Mouse (Mus musculus) urinary bladder, postnatal 36 days (tissue): ENCODE measurements at regions not wholly inside any gene's neighbourhood (a gene's known extent, or its start where the extent isn't known, plus 50 kb on each side); places are given as distances from the start of the nearest gene placed in this dataset.

Source experiments
- DNase-seq, 2 experiments: peaks; one replicate each; pipeline ENCODE4 v3.0.0; 2022; ENCODE audit warnings: low spot score in 2 of 2, mixed read lengths in 1 of 2

DNA sequence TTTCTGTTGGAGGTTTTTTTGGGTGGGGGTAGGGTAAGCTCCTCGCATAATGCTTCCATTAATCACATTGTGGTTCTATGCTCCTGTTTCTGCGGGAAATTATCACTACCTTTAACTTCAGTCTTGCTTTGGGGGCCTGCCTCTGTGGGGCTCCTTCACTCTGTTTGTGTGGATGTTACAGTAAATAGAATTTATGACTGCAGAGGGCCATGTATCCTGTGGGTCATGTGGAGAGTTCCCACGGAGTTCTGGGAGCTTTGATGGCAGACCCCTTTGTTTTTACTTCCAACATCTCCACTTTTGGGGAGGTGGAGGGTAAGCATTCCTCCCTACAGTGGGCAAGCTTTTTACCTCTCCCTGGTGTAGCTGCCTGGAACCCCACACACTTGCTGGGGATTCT, 538.6 kb downstream of the Ptprc start:
- DNase-seq, result no peak

DNA sequence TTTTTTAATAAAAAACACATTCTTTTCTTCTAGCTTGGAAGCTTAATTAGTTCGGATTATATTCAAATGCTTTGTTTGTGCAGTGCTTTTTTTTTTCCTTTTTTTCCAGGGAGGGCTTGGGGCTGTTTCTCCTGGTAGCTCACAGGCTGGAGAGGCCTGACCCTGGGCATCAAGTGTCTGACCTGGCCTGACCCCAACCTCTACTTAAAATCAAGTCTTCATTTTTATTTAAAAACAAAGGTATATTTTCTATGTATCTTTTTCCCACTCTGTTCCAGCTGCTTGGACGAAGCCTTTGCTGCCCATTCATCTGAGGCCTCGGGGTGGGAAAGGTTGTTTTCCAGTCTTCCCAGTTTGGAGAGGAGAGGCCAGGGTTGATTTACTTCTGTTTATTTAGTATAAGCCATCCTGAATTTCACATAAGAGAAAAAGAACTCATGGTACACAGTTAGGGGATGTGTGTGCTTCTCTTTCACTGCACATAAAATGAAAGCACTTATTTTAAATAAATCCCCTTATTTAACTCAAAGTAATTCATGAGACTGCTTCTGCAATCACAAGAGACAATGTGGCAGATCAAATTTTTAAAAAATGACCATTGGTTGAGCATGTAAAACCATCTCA, 539.1 kb downstream of the Ptprc start:
- DNase-seq, result no peak

GRCm38 (mm10) chr1:137635781-137636180, 539.7 kb downstream of the Ptprc start:
- DNase-seq, result no peak

DNA sequence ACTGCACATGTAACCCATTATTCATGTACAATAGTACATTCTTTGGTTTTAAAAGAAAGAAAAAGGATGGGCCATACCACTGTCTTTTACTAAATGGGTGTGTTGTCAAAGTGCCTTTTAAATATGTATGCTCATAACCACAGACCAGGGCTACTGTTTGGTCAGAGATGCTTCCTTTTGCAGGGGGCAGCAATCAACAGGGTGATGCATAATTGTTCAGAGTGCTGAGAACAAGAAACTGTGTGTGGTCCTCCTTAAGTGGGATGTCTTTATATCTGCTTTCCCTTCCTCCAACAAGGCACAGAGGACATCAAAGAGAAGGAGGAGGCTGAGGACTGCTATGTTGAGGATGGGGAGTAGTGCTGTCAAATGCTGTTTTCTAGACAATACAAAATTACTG, 544.0 kb downstream of the Ptprc start:
- DNase-seq, result no peak

GRCm38 (mm10) chr1:137620672-137621071, 554.8 kb downstream of the Ptprc start:
- no peak for DNase-seq

DNA sequence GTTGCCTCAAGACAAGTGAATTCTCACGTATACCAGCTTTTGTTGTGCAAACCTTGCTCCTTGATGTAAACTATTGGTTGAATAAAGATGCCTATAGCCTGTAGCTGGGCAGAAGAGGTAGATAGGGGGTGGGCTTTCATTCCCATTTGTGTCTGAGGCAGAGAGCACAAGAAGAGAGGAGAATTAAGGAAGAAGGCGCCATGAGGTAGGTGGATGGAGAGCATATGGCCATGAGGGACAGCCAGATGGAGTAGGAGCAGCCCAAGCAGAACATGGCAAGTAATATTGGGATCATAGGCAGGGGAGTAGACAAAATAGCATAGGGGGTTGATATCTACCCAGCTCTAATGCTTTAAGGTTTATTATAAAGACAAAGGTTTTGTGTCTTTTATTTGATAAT, 557.3 kb downstream of the Ptprc start:
- no peak for DNase-seq

GRCm38 (mm10) chr1:137617513-137617912, 558.0 kb downstream of the Ptprc start:
- DNase-seq, result no peak

DNA sequence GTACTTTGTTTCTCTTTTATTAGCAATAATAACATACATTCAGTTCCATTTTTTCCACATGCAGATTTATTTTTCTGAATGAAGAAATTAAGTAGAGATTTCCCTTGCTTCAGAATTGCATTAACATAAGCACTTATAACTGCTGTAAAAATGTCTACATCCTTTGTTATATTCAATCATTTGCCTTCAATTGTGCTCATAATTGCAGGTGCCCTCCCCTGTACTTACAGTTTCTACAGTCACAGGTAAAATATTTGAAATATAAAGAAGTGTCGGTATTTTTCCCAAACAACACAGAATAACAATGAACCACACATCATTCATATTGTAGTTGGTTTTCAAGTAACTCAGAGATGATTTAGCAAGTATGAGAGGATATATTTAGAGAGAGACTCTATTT, 568.8 kb downstream of the Ptprc start:
- DNase-seq, result no peak

GRCm38 (mm10) chr1:137605890-137606663, 569.4 kb downstream of the Ptprc start:
- no peak for DNase-seq

- no peak for DNase-seq
Observed at GRCm38 (mm10) chr1:137593732-137594131, 581.8 kb downstream of the Ptprc start.

- no peak for DNase-seq
Observed at GRCm38 (mm10) chr1:137591891-137592290, 583.6 kb downstream of the Ptprc start.

DNA sequence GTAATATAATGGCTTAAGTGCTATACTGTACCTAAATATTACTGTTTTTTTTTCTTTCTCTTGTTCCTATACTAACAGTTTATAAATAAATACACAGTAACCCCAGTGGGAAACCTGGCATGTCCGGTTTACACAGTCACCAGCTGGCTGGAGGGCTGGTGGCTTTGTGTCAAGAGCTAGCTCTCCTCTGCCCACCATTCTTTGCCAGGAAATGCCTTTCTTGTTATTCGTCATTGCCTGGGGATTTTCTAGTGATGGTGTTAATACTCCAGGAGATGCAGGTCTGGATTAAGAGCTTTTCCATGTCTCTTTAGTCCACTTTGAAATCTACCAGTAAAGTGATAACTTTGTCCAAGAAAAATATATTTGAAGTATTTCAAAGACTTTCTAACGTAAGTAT, 584.2 kb downstream of the Ptprc start:
- no peak for DNase-seq

- DNase-seq, result no peak
Observed at GRCm38 (mm10) chr1:137588304-137589300, 586.9 kb downstream of the Ptprc start.

DNA sequence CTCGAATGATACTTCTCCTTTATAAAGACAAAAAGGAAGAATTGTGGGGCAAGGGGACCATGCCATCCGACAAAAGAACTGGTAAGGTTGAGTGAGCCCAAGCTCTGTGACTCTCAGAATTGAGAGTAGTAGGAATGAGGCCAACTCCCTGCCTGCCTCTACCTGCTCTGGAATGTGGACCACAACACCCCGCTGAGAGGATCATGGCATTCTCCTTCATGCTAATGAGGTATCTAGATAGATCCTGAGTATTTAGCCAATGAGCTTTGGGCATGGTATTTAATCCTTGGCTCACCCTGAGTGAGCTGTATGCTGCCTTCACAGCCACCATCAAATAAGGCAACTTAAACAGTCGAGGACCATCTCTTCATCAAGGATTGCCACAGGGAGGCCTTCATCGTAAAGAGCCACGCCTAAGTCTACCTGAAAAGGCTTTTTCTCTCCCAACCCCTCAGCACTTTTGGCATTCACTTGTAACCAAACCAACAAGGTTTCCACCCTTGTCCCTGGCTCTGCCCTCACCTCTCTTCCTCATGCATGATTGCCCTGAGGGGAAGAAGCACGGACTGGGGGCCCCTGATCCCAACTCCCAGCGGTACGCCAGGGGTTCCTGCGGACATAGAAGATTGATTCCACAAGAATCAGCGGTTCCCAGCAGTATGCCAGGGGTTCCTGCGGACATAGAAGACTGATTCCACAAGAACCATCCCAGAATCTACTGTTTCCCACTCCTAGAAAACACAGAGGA, 587.9 kb downstream of the Ptprc start:
- no peak for DNase-seq

GRCm38 (mm10) chr1:137584696-137585095, 590.8 kb downstream of the Ptprc start:
- DNase-seq, result no peak

DNA sequence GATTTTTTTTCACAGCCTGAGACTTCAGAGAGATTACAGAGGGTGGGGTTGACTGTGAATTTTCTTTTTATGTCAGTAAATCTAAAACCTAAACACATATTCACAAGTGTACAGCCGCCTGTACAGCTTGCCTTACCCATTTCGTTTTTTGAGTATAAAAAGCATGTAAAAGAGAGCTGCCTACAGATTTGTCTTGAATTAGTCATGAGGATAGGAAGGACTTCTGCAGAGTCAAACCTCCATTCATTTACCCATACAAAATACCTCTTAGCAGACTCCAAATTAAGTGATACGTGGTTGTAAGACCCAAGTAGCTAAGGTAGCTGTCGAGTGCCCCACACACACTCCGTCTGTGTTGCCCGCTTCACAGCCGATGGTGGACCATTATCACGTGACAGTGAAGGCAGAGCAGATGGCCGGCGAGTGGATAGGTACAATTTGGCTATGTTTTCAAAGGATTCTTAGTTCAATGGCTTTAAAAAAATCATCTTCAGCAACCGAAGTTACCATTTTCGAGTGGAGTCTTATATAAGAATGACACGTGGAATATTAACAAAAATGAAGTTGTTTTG, 591.3 kb downstream of the Ptprc start:
- no peak for DNase-seq

GRCm38 (mm10) chr1:137577639-137578038, 597.9 kb downstream of the Ptprc start:
- DNase-seq, result no peak

GRCm38 (mm10) chr1:137576174-137576573, 599.3 kb downstream of the Ptprc start:
- no peak for DNase-seq

DNA sequence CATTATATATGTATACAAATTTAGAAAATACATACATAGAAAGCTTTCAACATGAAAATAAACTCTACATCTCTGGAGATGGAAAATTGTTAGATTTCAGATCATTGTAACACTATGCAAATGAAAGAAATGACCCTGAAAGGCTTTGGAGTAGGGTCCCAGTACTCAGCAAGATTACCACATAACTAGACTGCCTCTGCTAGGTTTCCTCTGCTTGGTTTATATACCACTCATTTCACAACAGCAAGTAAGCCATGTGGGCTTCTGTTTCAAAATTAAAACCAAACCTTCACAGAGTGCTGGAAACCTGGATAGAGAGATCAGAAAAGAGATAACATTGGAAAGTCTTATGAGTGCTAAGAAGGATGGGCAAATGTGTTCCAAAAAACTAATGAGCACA, 600.1 kb downstream of the Ptprc start:
- no peak for DNase-seq

GRCm38 (mm10) chr1:137571905-137572865, 603.3 kb downstream of the Ptprc start:
- DNase-seq, result no peak
